Mouse (Mus musculus): ENCODE data around the gene Vmn1r232. TPM values are rescaled to one million over a fixed set of nuclear protein-coding genes. Genes with fewer than 3 reads are reported as not detected.

Gene Vmn1r232
- polyA plus RNA-seq (2012): not detected in 2 replicates

DNA sequence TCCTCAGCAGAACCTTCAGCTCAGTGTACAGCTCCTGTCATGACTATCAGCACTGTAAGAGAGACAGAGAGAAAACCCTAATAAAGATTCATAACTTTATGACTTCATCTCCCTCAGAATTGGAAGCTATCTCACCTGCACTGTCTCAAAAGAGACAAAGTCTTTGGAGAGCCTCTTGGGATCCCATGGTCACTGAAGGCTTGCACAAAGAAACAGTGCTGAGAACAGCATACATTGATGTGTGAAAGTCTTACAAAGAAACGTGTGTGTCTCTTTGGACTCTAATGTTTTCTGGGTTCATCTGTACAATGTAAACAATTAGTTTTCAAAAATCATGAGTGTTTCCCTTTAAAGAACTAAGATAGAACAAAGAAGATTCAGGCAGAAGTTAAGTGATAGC is at the start of gene Vmn1r232:
Gene Vmn1r232 (minus strand): TSS at position 101 of the 400 bp plus-strand sequence.
- TF ChIP-seq GATA1 (IDR thresholded peaks at IDR 0.05; ENCODE audit: low read length) (no peak), TAL1 (IDR thresholded peaks at IDR 0.05; ENCODE audit: low read length) (no peak)
- H3K36me3 ChIP-seq (ENCODE audit: control insufficient read depth): no peaks in the 10 kb centered on the region
- no peaks in the 10 kb centered on the region for H3K27me3 ChIP-seq (ENCODE audit: control insufficient read depth)
- H3K4me3 ChIP-seq (replicated peaks): no peak within 1 kb of the TSS
- no peaks in the 10 kb centered on the region; the same call in 1 of the 2 replicates for H3K9me3 ChIP-seq (ENCODE audit: control insufficient read depth, low read length)
- no peaks in the 10 kb centered on the region for H3K4me1 ChIP-seq (ENCODE audit: control insufficient read depth)

GRCm38 (mm10) chr17:20966681-20967080 is 47.2 kb upstream of the Vmn1r232 start:
- H3K4me3 ChIP-seq (replicated peaks): no peak overlapping the region
- peaks cover 72% of the 10 kb centered on the region for H3K36me3 ChIP-seq (ENCODE audit: control insufficient read depth)
- no peaks in the 10 kb centered on the region for H3K27me3 ChIP-seq (ENCODE audit: control insufficient read depth)
- no peaks in the 10 kb centered on the region for H3K9me3 ChIP-seq (ENCODE audit: control insufficient read depth, low read length)
- TF ChIP-seq GATA1 (IDR thresholded peaks at IDR 0.05; ENCODE audit: low read length) (no peak), TAL1 (IDR thresholded peaks at IDR 0.05; ENCODE audit: low read length) (no peak)
- no peaks in the 10 kb centered on the region for H3K4me1 ChIP-seq (ENCODE audit: control insufficient read depth)

DNA sequence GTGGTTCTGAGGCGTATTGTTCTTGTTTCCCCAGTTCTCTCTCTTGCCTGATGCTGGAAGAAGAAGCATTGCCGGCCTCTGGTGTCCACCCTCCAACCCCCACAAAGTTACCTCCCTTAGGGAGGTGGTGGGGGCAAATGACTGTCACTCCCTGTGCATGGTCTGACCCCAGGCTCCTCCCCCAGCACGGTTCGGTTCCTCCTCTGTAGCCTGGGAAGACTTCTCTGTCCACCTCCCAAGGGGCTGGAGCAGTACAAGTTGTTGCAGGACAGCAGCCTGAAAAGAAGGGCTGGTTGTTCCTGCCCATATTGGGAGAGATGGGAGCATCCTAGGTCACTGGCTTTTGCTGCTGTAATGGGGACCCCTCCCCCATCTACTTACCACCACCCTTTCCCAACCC is 45.9 kb upstream of the Vmn1r232 start:
- Histone ChIP-seq H3K4me1 (ENCODE audit: control insufficient read depth) (no peaks in the 10 kb centered on the region), H3K36me3 (ENCODE audit: control insufficient read depth) (peaks cover 84% of the 10 kb centered on the region), H3K4me3 (replicated peaks) (no peak overlapping the region), H3K9me3 (ENCODE audit: control insufficient read depth, low read length) (no peaks in the 10 kb centered on the region), H3K27me3 (ENCODE audit: control insufficient read depth) (no peaks in the 10 kb centered on the region)
- TF ChIP-seq GATA1 (IDR thresholded peaks at IDR 0.05; ENCODE audit: low read length) (no peak), TAL1 (IDR thresholded peaks at IDR 0.05; ENCODE audit: low read length) (no peak)

GRCm38 (mm10) chr17:20960386-20960785 is 40.9 kb upstream of the Vmn1r232 start:
- Histone ChIP-seq H3K36me3 (ENCODE audit: control insufficient read depth) (peaks cover 100% of the 10 kb centered on the region), H3K27me3 (ENCODE audit: control insufficient read depth) (no peaks in the 10 kb centered on the region), H3K4me1 (ENCODE audit: control insufficient read depth) (no peaks in the 10 kb centered on the region), H3K9me3 (ENCODE audit: control insufficient read depth, low read length) (no peaks in the 10 kb centered on the region), H3K4me3 (replicated peaks) (no peak overlapping the region)
- TF ChIP-seq TAL1 (IDR thresholded peaks at IDR 0.05; ENCODE audit: low read length) (no peak), GATA1 (IDR thresholded peaks at IDR 0.05; ENCODE audit: low read length) (no peak)

DNA sequence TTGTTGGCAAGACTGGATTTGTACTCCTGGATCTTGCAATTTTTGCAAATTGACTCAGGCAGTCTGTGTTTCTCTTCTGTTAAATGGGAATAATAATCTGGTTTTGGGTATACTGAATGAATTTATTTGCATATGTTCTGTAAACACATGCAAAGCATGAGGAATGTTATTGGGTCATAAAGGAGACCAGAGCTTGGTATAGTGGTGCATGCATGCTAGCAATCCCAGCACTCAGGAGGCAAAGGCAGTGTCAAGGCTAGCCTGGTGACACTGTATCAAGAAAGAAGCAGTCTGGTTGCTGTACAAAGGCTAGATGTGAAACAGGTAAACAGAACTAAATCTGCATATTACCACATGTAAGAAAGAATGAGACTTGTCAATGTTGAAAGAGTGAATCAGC is 27.1 kb upstream of the Vmn1r232 start:
- H3K4me1 ChIP-seq (ENCODE audit: control insufficient read depth): peaks cover 36% of the 10 kb centered on the region
- H3K9me3 ChIP-seq (ENCODE audit: control insufficient read depth, low read length): no peaks in the 10 kb centered on the region
- no peaks in the 10 kb centered on the region for H3K27me3 ChIP-seq (ENCODE audit: control insufficient read depth)
- peak overlapping the region; percentile 95 for H3K4me3 ChIP-seq (replicated peaks)
- TF ChIP-seq TAL1 (IDR thresholded peaks at IDR 0.05; ENCODE audit: low read length) (no peak), GATA1 (IDR thresholded peaks at IDR 0.05; ENCODE audit: low read length) (no peak)
- peaks cover 24% of the 10 kb centered on the region for H3K36me3 ChIP-seq (ENCODE audit: control insufficient read depth)

DNA sequence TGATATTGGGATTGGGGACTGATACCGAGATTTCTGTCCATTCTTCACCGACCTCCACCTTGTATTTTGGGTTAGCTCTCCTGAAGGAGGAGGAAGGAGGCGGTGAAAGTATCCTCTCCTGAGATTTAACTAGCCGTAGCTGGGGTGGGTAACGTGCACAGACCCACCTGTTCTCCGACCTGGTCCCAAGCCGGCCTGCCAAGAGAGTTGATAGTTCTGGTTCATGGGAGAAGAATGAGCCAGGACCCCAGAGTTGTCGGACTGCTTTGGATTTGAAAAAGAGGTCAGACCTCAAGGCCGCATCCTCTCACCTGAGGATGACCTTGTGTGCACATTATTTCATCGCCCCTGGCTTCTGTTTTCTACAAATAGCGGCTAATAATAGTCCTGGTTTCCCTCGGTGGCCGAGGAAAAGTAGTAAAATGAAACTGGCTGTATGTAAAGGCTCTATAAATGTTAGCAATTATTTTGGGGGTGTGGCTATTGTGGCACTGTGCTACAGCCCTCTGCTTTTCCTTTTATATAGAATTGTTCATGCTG is 26.6 kb upstream of the Vmn1r232 start:
- no peak for TF ChIP-seq TAL1 (IDR thresholded peaks at IDR 0.05; ENCODE audit: low read length)
- TF ChIP-seq GATA1 (IDR thresholded peaks at IDR 0.05; ENCODE audit: low read length): no peak
- peaks cover 36% of the 10 kb centered on the region for H3K4me1 ChIP-seq (ENCODE audit: control insufficient read depth)
- peaks cover 19% of the 10 kb centered on the region for H3K36me3 ChIP-seq (ENCODE audit: control insufficient read depth)
- no peaks in the 10 kb centered on the region for H3K9me3 ChIP-seq (ENCODE audit: control insufficient read depth, low read length)
- no peaks in the 10 kb centered on the region for H3K27me3 ChIP-seq (ENCODE audit: control insufficient read depth)
- H3K4me3 ChIP-seq (replicated peaks): peak overlapping the region; percentile 95

DNA sequence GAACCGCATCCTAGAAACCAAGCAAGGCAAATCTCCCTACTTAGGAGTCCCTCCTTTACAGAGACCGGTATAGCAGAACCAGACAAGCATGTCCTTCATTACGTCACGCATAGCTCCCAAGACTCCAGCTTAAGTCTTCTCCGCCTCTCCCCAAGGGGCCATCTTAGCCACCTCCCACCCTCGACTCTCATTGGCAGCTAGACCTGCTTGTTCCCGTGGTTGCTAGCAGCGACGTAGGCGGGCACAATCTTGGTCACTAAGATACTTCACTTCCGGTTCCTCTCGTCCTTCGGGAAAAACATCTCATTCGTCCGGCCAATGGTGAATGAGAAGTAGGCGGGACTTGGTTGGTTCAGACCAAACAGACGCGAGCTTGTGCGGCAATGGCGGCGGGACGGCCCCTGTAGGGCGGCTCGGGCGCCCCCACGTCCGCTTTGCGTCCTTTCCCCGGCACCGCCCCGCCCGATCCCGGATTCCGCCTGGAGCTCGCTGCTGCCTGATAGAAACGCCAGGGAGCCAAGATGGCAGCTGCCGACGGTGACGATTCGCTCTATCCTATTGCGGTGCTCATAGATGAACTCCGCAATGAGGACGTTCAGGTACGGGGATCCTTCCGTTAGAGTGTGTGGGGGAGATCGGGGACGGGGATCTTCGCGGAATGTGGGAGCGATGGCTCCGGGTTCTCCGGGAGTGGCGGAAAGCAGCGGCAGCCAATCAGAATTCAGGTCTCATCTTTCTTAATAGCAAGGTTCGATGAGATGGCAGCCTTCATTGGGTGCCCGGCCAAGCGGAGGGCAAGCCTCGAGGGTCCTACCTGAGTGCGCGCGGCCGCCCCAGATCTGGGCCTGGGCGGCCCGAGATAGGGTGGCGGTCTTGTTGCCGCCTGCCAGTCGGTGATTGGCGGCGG is 25.7 kb upstream of the Vmn1r232 start, which contains the start of gene Ppp2r1a:
Gene Ppp2r1a (plus strand): TSS at position 327 of the 907 bp plus-strand sequence.
- Histone ChIP-seq H3K36me3 (ENCODE audit: control insufficient read depth) (peaks cover 12% of the 10 kb centered on the region), H3K4me3 (replicated peaks) (peak within 1 kb of the TSS; percentile 95), H3K9me3 (ENCODE audit: control insufficient read depth, low read length) (no peaks in the 10 kb centered on the region), H3K27me3 (ENCODE audit: control insufficient read depth) (peaks cover 4% of the 10 kb centered on the region; the same call in 1 of the 2 replicates), H3K4me1 (ENCODE audit: control insufficient read depth) (peaks cover 36% of the 10 kb centered on the region)
- no peak for TF ChIP-seq GATA1 (IDR thresholded peaks at IDR 0.05; ENCODE audit: low read length)
- TF ChIP-seq TAL1 (IDR thresholded peaks at IDR 0.05; ENCODE audit: low read length): no peak

DNA sequence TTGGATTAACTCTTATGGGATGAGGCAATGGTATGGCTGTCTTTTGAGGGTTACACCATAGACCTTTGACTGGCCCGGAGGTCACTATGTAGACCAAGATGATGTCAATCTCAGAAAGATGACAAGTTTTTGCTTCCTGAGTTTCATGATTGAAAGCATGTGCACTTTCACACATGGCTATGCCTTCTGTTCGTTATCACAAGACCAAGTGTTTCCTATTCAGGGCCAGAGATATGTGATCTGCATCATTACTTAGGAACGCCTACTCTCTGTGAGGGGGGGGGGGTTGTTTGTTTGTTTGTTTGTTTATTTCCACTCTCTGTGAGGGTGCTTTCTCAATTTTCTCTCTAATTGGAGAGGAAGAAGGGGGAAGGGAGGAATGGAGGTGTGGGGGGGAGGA is 24.7 kb upstream of the Vmn1r232 start:
- peaks cover 4% of the 10 kb centered on the region; the same call in 1 of the 2 replicates for H3K27me3 ChIP-seq (ENCODE audit: control insufficient read depth)
- H3K4me1 ChIP-seq (ENCODE audit: control insufficient read depth): peaks cover 34% of the 10 kb centered on the region
- H3K4me3 ChIP-seq (replicated peaks): peak overlapping the region; percentile 95
- H3K36me3 ChIP-seq (ENCODE audit: control insufficient read depth): peaks cover 3% of the 10 kb centered on the region
- H3K9me3 ChIP-seq (ENCODE audit: control insufficient read depth, low read length): no peaks in the 10 kb centered on the region
- TF ChIP-seq TAL1 (IDR thresholded peaks at IDR 0.05; ENCODE audit: low read length): no peak
- no peak for TF ChIP-seq GATA1 (IDR thresholded peaks at IDR 0.05; ENCODE audit: low read length)

DNA sequence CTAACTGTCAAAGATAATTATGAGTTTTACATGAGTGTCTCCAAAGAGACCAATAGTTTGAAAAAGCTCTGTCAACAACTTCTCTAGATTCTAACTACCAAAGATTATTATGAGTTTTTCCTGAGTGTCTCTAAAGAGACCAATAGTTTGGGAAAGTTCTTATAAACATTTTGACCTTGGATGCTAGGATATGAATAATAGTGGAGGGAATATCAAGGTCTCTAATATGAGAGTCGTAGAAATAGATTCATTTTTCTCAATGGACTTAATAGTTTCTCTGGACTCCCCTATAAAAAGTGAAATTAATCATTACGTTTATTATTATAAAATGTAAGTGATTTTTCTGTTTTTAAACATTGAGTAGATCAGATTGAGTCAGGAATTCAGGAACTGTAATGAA is 14.5 kb downstream of the Vmn1r232 start, which contains the start of gene Vmn1r231:
Gene Vmn1r231 (minus strand): TSS at position 101 of the 400 bp plus-strand sequence.
- H3K9me3 ChIP-seq (ENCODE audit: control insufficient read depth, low read length): no peaks in the 10 kb centered on the region
- no peaks in the 10 kb centered on the region for H3K4me1 ChIP-seq (ENCODE audit: control insufficient read depth)
- no peak within 1 kb of the TSS for H3K4me3 ChIP-seq (replicated peaks)
- TF ChIP-seq GATA1 (IDR thresholded peaks at IDR 0.05; ENCODE audit: low read length): no peak
- no peak for TF ChIP-seq TAL1 (IDR thresholded peaks at IDR 0.05; ENCODE audit: low read length)
- H3K27me3 ChIP-seq (ENCODE audit: control insufficient read depth): no peaks in the 10 kb centered on the region
- H3K36me3 ChIP-seq (ENCODE audit: control insufficient read depth): no peaks in the 10 kb centered on the region

Other genes with a start within 250 kb of the Vmn1r232 start
- gene Vmn1r226, start 236.9 kb downstream of the Vmn1r232 start, polyA plus RNA-seq (2012): not detected in 2 replicates
- gene Vmn1r227, start 189.9 kb downstream of the Vmn1r232 start, polyA plus RNA-seq (2012): not detected in 2 replicates
- not detected in 2 replicates for gene Vmn1r228, start 133.6 kb downstream of the Vmn1r232 start, polyA plus RNA-seq (2012)
- not detected in 2 replicates for gene Vmn1r229, start 108.2 kb downstream of the Vmn1r232 start, polyA plus RNA-seq (2012)
- gene Vmn1r230, start 79.3 kb downstream of the Vmn1r232 start, polyA plus RNA-seq (2012): not detected in 2 replicates
- not detected in 2 replicates for gene Vmn1r231, start 14.6 kb downstream of the Vmn1r232 start, polyA plus RNA-seq (2012)
- gene Ppp2r1a, start 25.6 kb upstream of the Vmn1r232 start, polyA plus RNA-seq (2012): 5.5 and 12.8 TPM in 2 replicates
- gene Vmn1r233, start 76.8 kb upstream of the Vmn1r232 start, polyA plus RNA-seq (2012): not detected in 2 replicates
- 0.06 TPM in 2 replicates for gene Zfp160, start 89.2 kb upstream of the Vmn1r232 start, polyA plus RNA-seq (2012)

Data from erythroblast, embryonic 14.5 days (primary cell).